Mouse (Mus musculus) embryo, embryonic 11.5 days (tissue): ENCODE results near the gene Tdrd7.

ENCODE experiments used
- DNase-seq: peaks from one replicate; pipeline ENCODE4 v3.0.0-alpha.2; 2012; ENCODE audit warnings: low read depth, low spot score

Gene Tdrd7

GRCm38 (mm10) chr4:46041761-46042504 lies 76.8 kb downstream of the Tdrd7 start:
- no peak for DNase-seq

- no peak for DNase-seq
These were observed 77.3 kb downstream of the Tdrd7 start for GRCm38 (mm10) chr4:46042505-46042850.

- DNase-seq: no peak
These were observed 78.2 kb downstream of the Tdrd7 start for GRCm38 (mm10) chr4:46043361-46043760.

- DNase-seq: no peak
These were observed 82.8 kb downstream of the Tdrd7 start for GRCm38 (mm10) chr4:46047971-46048370.

- no peak for DNase-seq
These were observed 83.3 kb downstream of the Tdrd7 start for GRCm38 (mm10) chr4:46048418-46048817.

GRCm38 (mm10) chr4:46053323-46054107 lies 88.4 kb downstream of the Tdrd7 start:
- no peak for DNase-seq

- DNase-seq: no peak
These were observed 91.0 kb downstream of the Tdrd7 start for GRCm38 (mm10) chr4:46056163-46056562.

GRCm38 (mm10) chr4:46061259-46061962 lies 96.3 kb downstream of the Tdrd7 start:
- DNase-seq: no peak

- DNase-seq: no peak
These were observed 98.7 kb downstream of the Tdrd7 start for GRCm38 (mm10) chr4:46063841-46064240.

GRCm38 (mm10) chr4:46064263-46064662 lies 99.1 kb downstream of the Tdrd7 start:
- no peak for DNase-seq

- DNase-seq: no peak
These were observed 99.8 kb downstream of the Tdrd7 start for GRCm38 (mm10) chr4:46064961-46065360.

GRCm38 (mm10) chr4:46065695-46066340 lies 100.7 kb downstream of the Tdrd7 start:
- DNase-seq: no peak

- no peak for DNase-seq
These were observed 102.9 kb downstream of the Tdrd7 start for GRCm38 (mm10) chr4:46068060-46068459.

GRCm38 (mm10) chr4:46068573-46068972 lies 103.4 kb downstream of the Tdrd7 start:
- DNase-seq: no peak

GRCm38 (mm10) chr4:46069851-46070482 lies 104.8 kb downstream of the Tdrd7 start:
- no peak for DNase-seq

- DNase-seq: no peak
These were observed 107.5 kb downstream of the Tdrd7 start for GRCm38 (mm10) chr4:46072631-46073030.

- DNase-seq: no peak
These were observed 108.6 kb downstream of the Tdrd7 start for GRCm38 (mm10) chr4:46073736-46074135.

- no peak for DNase-seq
These were observed 110.5 kb downstream of the Tdrd7 start for GRCm38 (mm10) chr4:46075664-46076063.

- no peak for DNase-seq
These were observed 111.8 kb downstream of the Tdrd7 start for GRCm38 (mm10) chr4:46076892-46077291.

GRCm38 (mm10) chr4:46080261-46080660 lies 115.1 kb downstream of the Tdrd7 start:
- no peak for DNase-seq

- DNase-seq: no peak
These were observed 117.4 kb downstream of the Tdrd7 start for GRCm38 (mm10) chr4:46082555-46082954.
